8 mouse cellular contexts compared by ENCODE assay signal in the genomic region with DNA sequence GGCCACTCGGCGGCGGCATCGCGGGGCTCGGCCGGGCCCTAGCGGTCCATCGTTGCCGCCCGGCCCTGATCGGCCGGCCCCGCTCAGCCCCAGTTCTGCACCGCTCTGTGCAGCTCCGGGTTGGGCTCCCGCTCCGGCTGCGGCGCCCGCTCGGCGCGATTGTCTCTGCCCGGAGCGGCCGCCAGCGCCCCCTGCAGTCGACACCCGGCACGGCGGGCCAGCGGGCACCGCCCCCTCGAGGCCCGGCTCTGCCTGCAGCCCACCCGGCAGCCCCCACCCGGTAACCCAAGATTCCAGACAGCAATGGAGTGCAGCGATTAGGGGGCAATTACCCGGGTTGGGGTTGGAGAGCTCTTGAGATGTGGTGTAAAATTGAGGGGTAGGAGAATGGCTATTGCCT. TPM values are rescaled to one million over a fixed set of nuclear protein-coding genes. Genes with fewer than 3 reads are reported as not detected.
DNase-seq lines count a peak whose midpoint lies in the region; ATAC-seq lines count a peak whose summit lies in the region.

A gene (minus strand): TSS at position 186 of the 400 bp plus-strand sequence.

- H3K27me3 ChIP-seq in embryonic facial prominence, embryonic 12.5 days: peaks cover 10% of the 10 kb centered on the region
- H3K27me3 ChIP-seq in kidney, embryonic 15.5 days: peaks cover 3% of the 10 kb centered on the region; the same call in 1 of the 2 replicates
- H3K27me3 ChIP-seq in liver, embryonic 12.5 days (replicated peaks): peaks cover 78% of the 10 kb centered on the region

- no peaks in the 10 kb centered on the region for H3K9me3 ChIP-seq in embryonic facial prominence, embryonic 12.5 days
- no peaks in the 10 kb centered on the region for H3K9me3 ChIP-seq in kidney, embryonic 15.5 days (replicated peaks)
- no peaks in the 10 kb centered on the region for H3K9me3 ChIP-seq in liver, embryonic 12.5 days (replicated peaks)

- H3K27ac ChIP-seq in embryonic facial prominence, embryonic 12.5 days: peak within 1 kb of the TSS; percentile 97
- peak within 1 kb of the TSS; percentile 96 for H3K27ac ChIP-seq in kidney, embryonic 15.5 days
- H3K27ac ChIP-seq in liver, embryonic 12.5 days: peak within 1 kb of the TSS; percentile 57

- ATAC-seq in CD4-positive, CD25-positive, alpha-beta regulatory T cell, adult 4 months: peak; percentile 75
- ATAC-seq in embryonic facial prominence, embryonic 12.5 days (ENCODE audit: insufficient number of reproducible peaks, insufficient read depth, low FRiP score, low TSS enrichment): peak; percentile 73
- peak; percentile 71 for ATAC-seq in kidney, embryonic 15.5 days (replicated peaks; ENCODE audit: low FRiP score)
- ATAC-seq in liver, embryonic 12.5 days: peak; percentile 62

- peaks cover 12% of the 10 kb centered on the region for H3K36me3 ChIP-seq in embryonic facial prominence, embryonic 12.5 days
- H3K36me3 ChIP-seq in kidney, embryonic 15.5 days: peaks cover 13% of the 10 kb centered on the region
- peaks cover 4% of the 10 kb centered on the region; the same call in 1 of the 2 replicates for H3K36me3 ChIP-seq in liver, embryonic 12.5 days

- peak within 1 kb of the TSS; percentile 79 for H3K4me3 ChIP-seq in embryonic facial prominence, embryonic 12.5 days
- H3K4me3 ChIP-seq in kidney, embryonic 15.5 days (replicated peaks): peak within 1 kb of the TSS; percentile 97
- H3K4me3 ChIP-seq in liver, embryonic 12.5 days: peak within 1 kb of the TSS; percentile 64

- H3K4me1 ChIP-seq in embryonic facial prominence, embryonic 12.5 days: peaks cover 35% of the 10 kb centered on the region
- peaks cover 62% of the 10 kb centered on the region for H3K4me1 ChIP-seq in kidney, embryonic 15.5 days
- peaks cover 34% of the 10 kb centered on the region for H3K4me1 ChIP-seq in liver, embryonic 12.5 days

- peak within 1 kb of the TSS; percentile 91 for H3K4me2 ChIP-seq in embryonic facial prominence, embryonic 12.5 days (replicated peaks)
- H3K4me2 ChIP-seq in kidney, embryonic 15.5 days: peak within 1 kb of the TSS; percentile 90
- H3K4me2 ChIP-seq in liver, embryonic 12.5 days: peak within 1 kb of the TSS; percentile 87

- DNase-seq in adrenal gland, postnatal 14 days: peak; percentile 88
- DNase-seq in heart, adult 8-10 months (ENCODE audit: low spot score): peak; percentile 58
- peak; percentile 79 for DNase-seq in naive thymus-derived CD4-positive, alpha-beta T cell, adult 2 months (ENCODE audit: low read depth)
- DNase-seq in thymus, postnatal 10 days (ENCODE audit: low spot score in 2 of 2): peak; percentile 48 to 83

- peak within 1 kb of the TSS; percentile 99 for H3K9ac ChIP-seq in embryonic facial prominence, embryonic 12.5 days
- H3K9ac ChIP-seq in kidney, embryonic 15.5 days: peak within 1 kb of the TSS; percentile 99
- H3K9ac ChIP-seq in liver, embryonic 12.5 days: peak within 1 kb of the TSS; percentile 72

- under 1% methylated on average over 29 of the region's 40 CpGs for WGBS in embryonic facial prominence, embryonic 12.5 days
- 0% methylated on average over 40 of the region's 40 CpGs for WGBS in kidney, embryonic 15.5 days
- under 1% methylated on average over 40 of the region's 40 CpGs for WGBS in liver, embryonic 12.5 days (ENCODE audit: insufficient replicate concordance)

RNA-seq across cellular contexts. Expression of the gene that starts here (rescaled TPM):
- not detected for polyA plus RNA-seq in CD4-positive, CD25-positive, alpha-beta regulatory T cell, adult 4 months (2017; shearing (Covaris generic))
- 8.2 and 9.6 TPM in 2 replicates for total RNA-seq in adrenal gland, postnatal 14 days (2021)
- 13.5 and 15.3 TPM in 2 replicates for polyA plus RNA-seq in embryonic facial prominence, embryonic 12.5 days (2016; fragmentation: Nextera tagmentation; extraction: Ambion mirVana)
- 1 to 10 TPM; 2.5 to 5.4 (median 3.6) TPM for total RNA-seq in heart, adult 8-10 months (2022)
- polyA plus RNA-seq in kidney, embryonic 15.5 days (2015; fragmentation: Nextera tagmentation; extraction: Ambion mirVana): 6.9 and 7.1 TPM in 2 replicates
- 1.3 and 1.9 TPM in 2 replicates for polyA plus RNA-seq in liver, embryonic 12.5 days (2016; fragmentation: Nextera tagmentation; extraction: Ambion mirVana)

Comparison
In these comparisons a context has a peak if more than half of its experiments do, and no peak if none do; other contexts are left out.
1. Peak in every context shown above with its lines: DNase-seq, ATAC-seq, H3K4me3 ChIP-seq and H3K27ac ChIP-seq.
2. Peak in ATAC-seq in CD4-positive, CD25-positive, alpha-beta regulatory T cell, adult 4 months; RNA of the gene not detected or under 1 TPM.